Mouse (Mus musculus) heart, postnatal 14 days (tissue): Measurements from ENCODE around the gene Mrgbp. TPM values are rescaled to one million over a fixed set of nuclear protein-coding genes. Genes with fewer than 3 reads are reported as not detected.

Experiments used
- DNase-seq, 2 experiments: peaks; one replicate each; pipeline ENCODE4 v3.0.0; 2021 to 2022
- intact Hi-C: fragments of 180-260 bp; cut with DNase I; formaldehyde crosslinking; loops from one replicate; pipeline ENCODE4 v1.15.1; 2025
- long read RNA-seq, 2 experiments: library from polyadenylated mRNA; stranded (forward); transcript quantifications; one replicate each; pipeline ENCODE4 v2.0.0; 2021
- total RNA-seq, 2 experiments: library from RNA; stranded (reverse); gene quantifications; 2 replicates each; pipeline ENCODE4 v1.2.3; 2021

The Mrgbp gene
- total RNA-seq: 10 to 100 TPM; 14.5 to 14.8 TPM
- long read RNA-seq, experiment 1, transcript Mrgbp-205 (4 exons, 1,825 nt): minor isoform, 5 of 26 reads
- long read RNA-seq, experiment 1, transcript Mrgbp-201 (5 exons, 1,510 nt): major isoform, 10 of 26 reads
- long read RNA-seq, experiment 1, partial matches to known transcripts: 0 of 26 reads
- long read RNA-seq, experiment 1, other reads (novel, unspliced or antisense): 11 of 26 reads
- long read RNA-seq, experiment 2, transcript Mrgbp-205 (4 exons, 1,825 nt): major isoform, 7 of 16 reads
- long read RNA-seq, experiment 2, partial matches to known transcripts: 0 of 16 reads
- long read RNA-seq, experiment 2, other reads (novel, unspliced or antisense): 6 of 16 reads

DNA sequence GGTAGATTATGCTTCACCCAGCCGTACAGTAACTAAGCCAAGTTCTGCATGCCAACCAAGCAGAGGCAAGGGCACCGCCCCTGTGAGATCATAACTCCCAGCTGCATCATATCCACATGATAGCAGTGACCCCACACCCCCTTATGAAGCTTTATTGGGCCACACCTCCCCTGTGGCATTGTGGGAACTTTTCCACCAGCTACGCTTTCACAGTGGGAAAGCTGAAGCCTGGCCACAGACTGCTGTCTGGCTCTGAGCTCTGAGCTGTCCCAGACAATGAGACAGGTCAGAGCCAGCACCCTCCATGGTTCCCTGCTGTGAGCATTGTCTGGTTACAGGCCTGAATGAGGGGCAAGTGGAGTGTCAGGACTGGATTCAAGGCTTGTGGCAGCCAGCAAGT lies at the start of gene Mrgbp:
TSS of gene Mrgbp (plus strand) at position 303 of the 400 bp plus-strand sequence.
- intact Hi-C loops: loop anchor here (2.0 kb wide), 1 partner anchor 198 kb away; no protein-coding TSS in a partner anchor
- peak in 1 of 2 experiments; percentile 26 for DNase-seq

DNA sequence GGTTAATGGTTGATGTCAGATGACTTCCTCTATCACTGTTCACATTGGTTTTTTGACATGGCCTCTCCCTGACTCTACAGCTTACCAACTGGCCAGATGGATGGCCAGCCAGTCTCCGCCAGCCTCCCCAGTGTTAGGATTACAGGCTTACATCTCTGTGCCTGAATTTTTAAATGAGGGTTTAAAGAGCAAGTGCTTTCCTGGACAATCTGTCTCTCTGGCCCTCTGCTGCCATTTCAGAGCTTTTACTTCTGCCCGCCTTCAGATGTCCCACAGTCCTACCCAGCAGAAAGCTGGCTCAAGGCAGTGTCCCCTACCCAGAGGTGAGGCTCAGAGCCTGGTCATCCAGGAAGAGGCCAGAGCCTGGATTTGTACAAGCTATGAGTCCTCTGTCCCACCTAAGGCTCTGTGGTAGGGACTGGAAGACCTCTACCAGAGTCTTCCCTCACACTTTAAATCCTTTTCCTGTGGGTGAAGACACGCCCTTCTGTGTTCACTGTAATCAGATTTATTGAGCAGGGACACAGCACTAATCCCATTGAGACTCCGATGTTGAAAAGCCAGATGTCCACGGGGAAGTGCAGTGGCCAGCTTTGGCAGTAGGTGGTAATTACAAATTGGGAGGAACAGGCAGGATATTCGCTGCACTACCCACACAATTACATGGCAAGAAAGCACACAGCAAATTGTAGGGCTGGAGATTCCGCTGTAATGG lies 49.3 kb upstream of the Mrgbp start:
- no peak for DNase-seq
- intact Hi-C loops: no loop called here

DNA sequence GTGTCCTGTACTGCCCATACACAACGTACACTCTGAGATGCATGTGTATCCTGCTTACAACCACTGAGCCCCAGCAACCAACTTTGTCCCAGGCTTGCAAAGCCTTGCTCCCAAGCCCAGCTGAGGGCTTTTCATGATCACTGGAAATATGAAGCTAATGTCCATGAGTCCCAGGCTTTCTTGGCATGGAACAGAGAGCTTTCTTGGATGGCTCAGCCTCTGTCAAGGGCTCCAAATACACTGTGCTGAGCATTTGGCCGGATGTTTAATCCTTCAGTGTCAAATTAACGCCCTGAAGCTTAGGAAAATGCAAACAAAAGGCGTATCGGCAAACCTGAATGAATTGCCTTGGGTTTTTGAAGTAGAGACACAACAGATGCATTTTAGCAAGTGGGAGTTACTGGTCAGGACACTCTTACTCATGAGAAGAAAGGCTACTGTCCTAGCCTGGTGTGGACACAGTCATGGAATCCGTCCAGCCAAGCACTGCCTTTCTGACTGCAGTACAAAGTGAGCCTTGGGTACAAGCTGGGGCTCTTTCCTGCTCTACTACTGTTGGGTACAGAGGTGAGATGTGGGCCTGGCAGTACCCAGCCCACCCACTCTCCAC lies 48.6 kb upstream of the Mrgbp start:
- intact Hi-C loops: no loop called here
- DNase-seq: peak in 1 of 2 experiments; percentile 19

DNA sequence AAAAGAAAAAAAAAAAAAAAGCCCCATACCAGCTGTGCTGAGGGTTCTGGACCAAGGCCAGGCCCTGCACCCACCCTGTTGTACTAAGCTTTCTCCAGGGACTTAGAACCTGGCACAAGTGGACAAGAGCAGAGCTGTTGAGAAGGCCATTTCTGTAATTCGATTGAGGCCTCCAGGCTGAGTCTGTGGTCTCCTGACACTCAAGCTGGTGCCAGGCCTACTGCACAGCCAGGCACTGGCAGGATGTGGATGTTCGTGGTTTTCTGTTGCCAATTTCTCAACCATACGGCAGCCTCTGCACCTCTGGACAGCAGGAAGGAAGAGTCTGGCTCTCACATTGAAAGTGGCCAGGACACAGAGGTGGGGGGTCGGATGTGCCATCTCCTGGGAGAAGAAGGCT lies 47.9 kb upstream of the Mrgbp start:
- intact Hi-C loops: no loop called here
- DNase-seq: no peak

DNA sequence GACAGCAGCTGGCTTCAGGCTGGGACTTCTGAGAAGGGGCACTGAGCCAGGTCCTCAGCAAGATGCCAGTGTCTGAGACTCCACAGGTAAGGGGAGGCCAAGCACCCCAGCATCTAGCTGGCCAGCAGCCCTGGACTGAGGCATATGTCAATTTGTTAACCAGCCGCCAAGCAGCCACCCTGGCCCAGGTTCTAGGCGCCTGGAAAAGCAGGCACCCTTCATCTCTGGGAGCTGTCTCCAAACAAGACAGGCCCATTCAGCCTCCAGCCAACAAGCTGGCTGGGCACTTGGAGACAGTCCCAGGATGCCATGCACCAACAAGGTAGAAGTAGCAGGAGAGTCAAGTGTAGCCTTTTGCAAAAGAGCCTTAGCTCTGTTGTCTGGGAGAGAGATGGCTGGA lies 37.4 kb upstream of the Mrgbp start:
- intact Hi-C loops: no loop called here

DNA sequence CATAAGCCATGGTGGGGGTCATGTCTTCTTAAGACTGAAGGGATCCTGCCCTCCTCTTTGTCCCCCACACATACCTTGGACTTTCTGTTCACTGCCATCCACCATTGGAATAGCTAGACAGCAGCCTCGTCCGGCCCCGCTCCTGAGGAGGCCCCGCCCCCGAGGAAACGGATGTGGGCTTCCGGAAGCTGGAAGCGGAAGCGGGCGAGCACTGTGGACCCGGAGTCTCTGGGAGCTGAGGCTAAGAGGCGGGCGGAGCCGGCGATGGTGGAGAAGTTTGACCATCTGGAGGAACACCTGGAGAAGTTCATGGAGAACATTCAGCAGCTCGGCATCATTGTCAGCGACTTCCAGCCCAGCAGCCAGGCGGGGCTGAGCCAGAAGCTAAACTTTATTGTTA lies 36.1 kb upstream of the Mrgbp start:
- no peak for DNase-seq
- intact Hi-C loops: no loop called here

More for the DNA sequence above, 37.4 kb upstream of the Mrgbp start:
- no peak for DNase-seq

DNA sequence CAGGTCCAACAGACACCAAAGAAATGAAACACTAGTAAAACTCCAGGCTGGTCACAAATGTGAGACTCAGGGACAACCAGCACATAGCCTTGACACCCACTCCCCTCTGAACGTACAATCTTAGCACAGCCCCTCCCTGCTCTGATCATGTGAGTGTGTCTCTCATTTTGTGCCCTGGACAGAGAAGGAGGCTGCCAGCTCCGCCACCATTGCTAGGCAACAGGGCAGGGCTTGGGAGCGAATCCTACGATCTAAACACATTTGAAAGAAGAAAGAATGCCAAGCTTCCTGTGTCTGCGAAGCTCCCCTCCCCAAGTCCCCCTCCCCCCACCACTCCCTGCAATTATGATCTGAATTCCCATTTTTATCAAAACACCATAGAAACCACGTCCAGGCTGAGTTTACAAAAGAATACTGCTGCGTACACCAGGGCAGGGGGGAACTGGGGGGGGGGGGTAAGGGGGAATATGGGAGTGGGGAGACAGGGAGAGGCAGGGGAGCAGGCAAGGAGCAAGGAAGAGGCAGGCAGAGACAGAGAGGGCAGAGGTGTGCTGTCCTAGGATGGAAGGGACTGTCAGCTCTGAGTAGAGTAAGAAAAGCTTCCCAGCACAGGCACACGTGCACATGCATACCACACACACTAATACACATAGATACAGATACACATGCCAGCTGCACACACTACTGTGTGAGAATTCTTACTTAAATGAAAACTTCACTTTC lies 33.6 kb upstream of the Mrgbp start:
- intact Hi-C loops: no loop called here
- DNase-seq: no peak

DNA sequence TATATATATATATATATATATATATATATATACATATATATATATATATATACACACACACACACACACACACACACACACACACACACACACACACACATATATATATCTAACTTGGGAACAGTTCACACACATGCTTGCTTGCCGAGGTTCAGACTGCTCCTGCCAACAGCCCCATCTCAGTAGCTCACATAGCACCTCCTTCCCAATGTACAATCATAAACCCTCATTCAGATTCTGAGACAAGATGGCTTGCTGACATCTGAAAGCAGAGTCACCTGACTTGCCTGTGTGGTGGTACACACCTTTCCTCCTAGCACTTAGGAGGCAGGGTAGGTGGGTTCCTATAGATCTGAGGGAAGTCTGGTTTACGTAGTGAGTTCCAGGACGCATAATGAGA lies 28.8 kb upstream of the Mrgbp start:
- intact Hi-C loops: no loop called here
- DNase-seq: no peak

DNA sequence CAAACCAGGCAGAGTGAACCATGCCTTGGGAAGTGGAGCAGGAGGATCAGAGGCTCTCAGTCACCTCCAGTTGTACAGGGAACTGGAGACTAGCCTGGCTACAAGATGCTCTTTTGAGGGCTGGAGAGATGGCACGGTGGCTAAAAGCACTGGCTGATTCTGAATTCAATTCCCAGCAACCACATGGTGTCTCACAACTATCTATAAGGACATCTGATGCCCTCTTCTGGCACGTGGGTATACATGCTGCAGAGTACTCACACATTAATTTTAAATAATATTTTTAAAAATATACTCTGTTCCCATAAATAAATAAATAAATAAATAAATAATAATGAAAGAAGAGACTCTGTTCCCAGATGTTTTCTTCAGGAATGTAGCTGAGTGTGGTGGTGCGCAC lies 25.9 kb upstream of the Mrgbp start:
- intact Hi-C loops: no loop called here
- DNase-seq: no peak

DNA sequence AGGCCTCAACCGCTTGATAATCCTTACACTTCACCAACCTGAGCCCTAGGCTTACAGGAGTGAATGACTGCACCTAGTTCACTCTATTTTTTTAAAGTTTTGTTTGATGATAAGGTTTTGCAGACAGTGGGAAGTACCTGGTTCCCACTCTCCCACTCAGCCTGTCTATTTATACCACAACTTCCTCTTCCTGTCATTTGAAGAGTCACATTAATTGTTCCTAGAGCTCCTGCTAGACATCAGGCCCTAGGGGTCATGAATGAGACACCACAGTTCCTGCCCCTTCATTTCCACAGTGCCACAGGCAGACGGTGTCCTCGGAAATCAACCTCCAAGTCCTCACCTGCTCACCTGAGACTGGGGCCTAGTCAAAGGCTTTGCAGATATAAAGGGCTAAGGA lies 24.6 kb upstream of the Mrgbp start:
- intact Hi-C loops: no loop called here
- no peak for DNase-seq

DNA sequence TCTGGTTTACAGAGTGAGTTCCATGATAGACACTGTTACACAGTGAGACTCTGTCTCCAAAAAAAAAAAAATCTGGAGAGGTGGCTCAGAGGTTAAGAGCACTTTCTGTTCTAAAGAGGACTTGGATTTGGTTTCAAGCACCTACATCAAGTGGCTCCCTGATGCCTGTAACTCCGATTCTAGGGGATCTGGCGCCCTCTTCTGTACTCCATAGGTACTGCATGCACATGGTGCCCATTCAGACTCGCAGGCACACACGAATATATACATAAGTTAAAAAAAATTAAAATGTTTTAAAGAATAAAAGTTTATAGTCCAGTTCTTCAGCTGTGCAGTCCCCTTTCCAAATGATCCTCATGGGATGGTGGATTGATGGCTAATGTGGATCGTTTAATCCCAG lies 20.9 kb upstream of the Mrgbp start:
- no peak for DNase-seq
- intact Hi-C loops: loop anchor here (1.0 kb wide), 1 partner anchor 87 kb away; no protein-coding TSS in a partner anchor

DNA sequence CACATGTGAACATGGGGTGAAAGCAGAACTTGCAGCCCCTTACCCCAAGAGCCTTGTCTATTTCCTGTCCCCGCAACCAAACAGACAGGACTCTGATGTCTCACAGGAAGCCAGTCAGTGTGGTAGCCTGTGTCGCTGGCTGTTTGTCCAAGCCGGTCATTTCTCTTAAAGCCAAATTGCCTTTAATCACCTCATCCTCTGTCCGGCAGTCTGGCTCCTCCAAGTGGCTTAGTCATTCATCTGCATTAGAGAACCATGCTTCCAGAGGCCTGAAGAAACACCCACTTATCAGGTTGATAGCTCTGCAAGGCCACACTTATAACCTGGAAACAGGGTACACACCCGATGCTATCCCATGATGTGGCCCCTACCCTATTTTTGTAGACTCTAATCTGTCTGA lies 19.0 kb upstream of the Mrgbp start:
- DNase-seq: no peak
- intact Hi-C loops: no loop called here

DNA sequence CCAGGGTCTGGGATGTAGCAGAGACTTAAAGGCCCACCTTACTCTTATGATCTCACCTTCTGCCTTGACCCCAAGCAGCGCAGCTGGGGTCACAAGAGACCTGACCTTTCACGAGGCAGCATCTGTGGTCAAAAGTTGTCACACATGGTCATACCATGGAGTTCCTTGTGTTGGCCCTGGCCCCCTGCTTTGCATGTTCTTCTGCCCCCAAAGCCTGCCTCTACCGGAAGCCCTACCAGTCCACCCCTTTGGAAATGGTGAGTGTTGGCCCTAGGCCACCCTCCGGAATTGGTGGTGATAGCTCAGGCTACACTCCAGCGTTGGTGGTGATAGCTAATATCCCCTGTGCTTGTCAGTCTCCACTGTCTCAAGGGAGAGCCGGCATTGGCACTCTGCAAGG lies 17.8 kb upstream of the Mrgbp start:
- DNase-seq: no peak
- intact Hi-C loops: no loop called here

DNA sequence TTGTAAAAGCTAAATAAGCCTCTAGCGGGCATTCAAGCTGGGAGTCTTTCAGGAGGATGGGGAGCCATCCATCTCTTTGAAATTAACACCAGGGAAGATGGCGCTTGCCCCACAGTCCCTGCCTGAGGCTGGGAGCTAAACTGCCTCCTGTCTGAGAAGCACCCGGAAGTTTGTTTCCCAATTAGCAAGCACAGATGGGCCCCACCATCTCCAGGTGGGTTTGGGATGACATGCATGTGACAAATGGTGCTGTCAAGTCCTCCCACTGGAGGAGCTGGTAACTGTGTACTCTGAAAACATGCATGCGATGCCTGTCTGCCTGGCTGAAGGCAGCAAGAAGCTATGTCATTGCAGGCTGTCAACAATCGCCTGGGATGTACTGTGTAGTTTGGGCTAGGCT lies 17.3 kb upstream of the Mrgbp start:
- intact Hi-C loops: no loop called here
- DNase-seq: no peak

DNA sequence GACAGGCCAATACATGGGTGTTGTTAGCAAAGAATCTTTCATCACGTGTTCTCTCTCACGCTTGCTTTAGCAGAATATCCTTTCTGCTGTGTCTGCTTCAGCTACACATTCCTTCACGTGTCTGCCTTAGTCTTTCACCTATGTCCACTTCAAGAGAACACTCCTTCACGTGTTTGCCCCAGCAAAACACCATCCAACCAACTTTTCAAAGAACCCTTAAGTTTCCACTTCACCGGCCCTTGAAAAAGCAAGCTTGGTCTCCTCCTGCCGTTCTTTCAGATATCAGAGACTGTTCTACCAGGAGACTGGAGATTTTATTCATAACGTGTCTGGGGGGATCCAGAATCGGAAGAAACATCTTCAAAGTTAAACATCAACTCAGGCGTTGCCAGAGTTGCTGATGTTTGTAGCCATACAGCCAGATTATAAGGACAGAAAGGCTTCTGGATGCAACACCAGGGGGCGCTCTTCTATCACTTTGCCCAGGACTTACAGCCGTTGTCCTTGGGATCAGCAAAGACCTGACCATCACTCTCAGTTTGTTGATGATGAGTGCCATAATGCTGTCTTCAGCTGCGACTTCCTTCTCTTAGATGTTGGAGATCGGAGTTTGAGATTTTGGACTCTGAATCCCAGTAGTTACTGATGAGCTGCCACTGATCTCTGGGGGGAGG lies 14.7 kb upstream of the Mrgbp start:
- peak; percentile 64 to 74 for DNase-seq
- intact Hi-C loops: no loop called here

DNA sequence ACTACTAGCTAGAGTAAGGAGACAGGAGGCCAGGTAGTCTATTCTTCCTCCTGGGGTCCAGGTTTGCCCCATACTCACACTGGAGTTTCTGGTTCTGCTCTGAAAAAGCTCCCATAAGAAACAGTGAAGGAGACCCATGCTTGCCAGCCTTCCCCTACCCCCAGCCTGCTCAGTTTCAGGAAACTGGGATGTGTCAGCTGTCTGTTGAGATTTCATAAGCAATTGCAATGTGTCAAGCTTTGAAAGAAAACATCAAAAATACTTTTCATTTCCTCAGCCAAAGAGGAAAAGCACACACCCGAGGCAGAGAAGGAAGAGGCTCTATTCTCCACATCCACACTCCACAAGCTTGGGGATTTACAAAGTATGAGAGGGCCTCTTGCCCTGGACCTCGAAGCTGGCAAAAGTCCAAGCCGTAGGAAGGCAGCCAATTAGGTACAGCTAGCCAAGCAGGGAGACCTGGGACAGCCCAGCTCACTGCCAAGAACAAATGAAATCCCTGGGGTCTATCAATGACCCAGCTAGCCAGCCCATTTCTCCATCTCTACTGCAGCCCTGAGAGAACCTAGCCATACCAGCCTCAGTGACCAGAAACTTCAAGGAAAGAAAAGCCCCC lies 12.0 kb upstream of the Mrgbp start:
- peak; percentile 70 to 75 for DNase-seq
- intact Hi-C loops: no loop called here

DNA sequence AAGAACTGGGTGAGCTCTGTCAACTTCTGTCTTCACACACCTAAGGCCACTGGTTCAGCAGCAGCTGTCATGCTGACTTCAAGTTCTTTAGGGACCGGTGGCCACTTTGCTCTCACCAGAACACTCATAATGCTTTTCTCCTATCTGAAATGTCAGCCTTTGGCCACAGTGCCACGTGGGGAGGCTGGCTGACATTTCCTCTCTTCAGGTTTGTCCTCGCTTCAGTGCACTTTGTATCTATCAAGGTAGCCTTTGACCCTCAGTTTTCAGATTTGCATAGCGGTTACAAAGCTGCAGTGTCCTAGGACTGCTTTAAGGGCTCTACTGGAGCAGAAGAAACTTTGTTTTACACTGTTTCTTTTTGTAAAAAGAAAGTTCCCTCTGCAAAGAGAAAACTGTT lies 4.6 kb upstream of the Mrgbp start:
- DNase-seq: no peak
- intact Hi-C loops: loop anchor here (5.0 kb wide), 1 partner anchor 299 kb away; no protein-coding TSS in a partner anchor

DNA sequence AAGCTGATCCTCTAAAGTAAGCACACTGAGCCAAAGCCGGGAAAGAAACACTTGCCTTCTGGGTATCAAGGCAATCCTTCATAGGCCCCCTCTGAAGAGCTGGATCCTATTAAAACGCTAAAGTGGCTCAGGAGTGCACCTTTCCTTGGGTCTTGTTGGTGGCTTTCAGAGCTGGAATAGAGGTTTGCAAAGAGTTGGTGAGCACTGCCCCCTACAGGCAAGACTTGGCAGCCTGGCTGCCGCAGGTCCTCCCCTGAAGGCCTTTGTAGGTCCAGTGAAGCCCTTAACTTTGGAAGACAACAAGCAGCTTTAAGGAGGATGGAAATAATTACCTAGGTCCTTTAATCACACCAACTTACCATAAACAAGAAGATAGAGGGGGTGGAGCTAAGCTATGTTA lies 2.4 kb upstream of the Mrgbp start:
- DNase-seq: peak; percentile 78 to 84
- intact Hi-C loops: loop anchor here (1.0 to 5.0 kb wide), 3 partner anchors 105 to 301 kb away; no protein-coding TSS in a partner anchor

DNA sequence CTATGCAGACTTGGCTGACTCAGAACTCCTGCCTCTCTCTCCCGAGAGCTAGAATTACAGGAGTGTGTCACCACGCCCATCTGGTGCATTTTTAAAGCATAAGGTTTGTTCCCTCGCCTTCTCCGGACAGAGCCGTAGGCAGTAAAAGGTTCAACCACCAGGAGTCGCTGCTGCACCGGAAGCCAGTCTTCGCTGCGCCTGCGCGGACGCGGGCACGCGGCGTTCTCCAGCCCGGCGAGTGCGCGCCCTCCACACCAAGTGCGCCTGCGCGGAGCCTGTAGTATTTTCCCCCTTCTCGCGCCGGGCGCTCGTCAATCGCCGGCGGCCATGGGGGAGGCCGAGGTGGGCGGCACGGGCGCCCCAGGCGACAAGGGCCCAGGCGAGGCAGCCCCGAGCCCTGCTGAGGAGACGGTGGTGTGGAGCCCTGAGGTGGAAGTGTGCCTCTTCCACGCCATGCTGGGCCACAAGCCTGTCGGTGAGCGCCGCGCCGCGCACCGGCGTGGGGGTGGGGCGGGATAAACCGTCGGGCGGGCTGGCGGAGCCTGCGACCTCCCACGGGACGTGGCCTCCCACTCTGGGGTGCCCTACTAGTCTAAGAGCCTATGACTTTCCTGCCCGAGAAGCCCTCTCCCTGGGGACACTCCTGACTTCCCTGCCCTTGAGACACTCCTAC lies 1.5 kb downstream of the Mrgbp start:
- intact Hi-C loops: loop anchor here (1.0 kb wide), 1 partner anchor 163 kb away; no protein-coding TSS in a partner anchor
- DNase-seq: peak; percentile 99
